Mouse (Mus musculus) B cell, adult 67 days (primary cell): Measurements from ENCODE around the gene Gm4778. TPM values are rescaled to one million over a fixed set of nuclear protein-coding genes. Genes with fewer than 3 reads are reported as not detected.

ENCODE experiments used
- total RNA-seq, 2 experiments: library from RNA; stranded (reverse); gene quantifications; 4 replicates each; pipeline ENCODE4 v1.2.4; 2023

Gm4778 gene
- not detected for total RNA-seq

DNA sequence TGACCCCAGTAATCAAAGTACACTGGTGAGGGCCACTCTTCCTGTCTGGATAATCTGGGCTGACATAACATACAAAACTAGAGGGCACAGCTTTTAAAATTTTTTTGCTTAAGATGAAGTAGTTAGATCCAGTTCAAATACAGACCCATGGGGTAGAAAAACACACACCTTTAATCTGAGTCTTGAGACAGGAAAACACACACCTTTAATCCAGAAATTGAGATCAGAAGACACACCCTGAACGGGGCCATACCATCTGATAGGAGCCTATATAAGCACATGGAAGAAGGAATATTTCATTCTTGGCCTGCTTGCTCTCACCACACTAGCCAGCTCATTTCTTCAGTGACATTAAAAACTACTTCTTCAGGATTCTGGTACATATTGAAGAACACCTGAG, at the start of gene Gm4778:
Gm4778 (plus strand) TSS at position 301 of the 400 bp plus-strand sequence.

DNA sequence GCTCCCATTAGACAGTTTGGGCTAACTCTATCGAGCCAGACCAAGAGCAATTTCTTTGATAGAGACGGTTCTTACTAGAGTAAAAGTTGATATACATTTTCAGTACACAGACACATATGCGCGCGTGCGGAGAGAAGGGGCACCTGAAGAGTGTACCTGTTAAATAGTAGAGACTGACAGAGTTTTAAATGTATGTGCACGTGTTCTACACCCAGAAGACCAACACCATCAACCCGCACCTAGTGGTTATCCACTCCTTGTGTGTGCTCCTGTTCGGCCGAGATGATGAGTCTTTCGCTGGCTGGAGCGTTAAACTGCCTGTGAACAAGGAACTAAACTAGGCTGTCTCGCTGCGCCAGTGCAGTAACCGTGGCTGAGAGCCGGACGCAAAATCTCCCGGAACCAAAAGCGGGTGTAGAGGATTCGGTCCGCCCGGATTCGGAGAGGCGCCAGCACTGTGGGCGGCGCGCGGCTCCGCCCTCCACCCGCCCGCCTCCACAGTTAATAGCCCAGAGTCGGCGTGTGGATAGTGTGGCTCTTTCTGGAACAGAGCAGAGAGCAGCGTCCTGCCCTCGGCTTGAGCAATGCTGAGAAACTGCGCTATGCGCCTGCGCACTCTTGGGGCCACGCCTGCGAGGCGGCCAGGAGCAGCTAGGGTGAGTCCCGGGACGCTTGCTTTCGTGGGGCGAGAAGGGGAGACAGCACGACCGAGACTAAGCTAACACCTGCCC, 46.0 kb downstream of the Gm4778 start, which contains the start of gene Them4:
Them4 (plus strand) TSS at position 457 of the 731 bp plus-strand sequence.

Other genes with a start within 250 kb of the Gm4778 start
- gene Gm9125, start 209.2 kb upstream of the Gm4778 start, total RNA-seq: not detected
- gene Gm10697, start 191.4 kb upstream of the Gm4778 start, total RNA-seq: not detected
- gene Gm10696, start 85.8 kb upstream of the Gm4778 start, total RNA-seq: not detected
- not detected for gene Gm5286, start 67.3 kb upstream of the Gm4778 start, total RNA-seq
- 1 to 10 TPM; 1.6 to 3.6 TPM for gene Them4, start 46.1 kb downstream of the Gm4778 start, total RNA-seq
- not detected for gene Them5, start 78.1 kb downstream of the Gm4778 start, total RNA-seq
- not detected for gene C2cd4d, start 98.4 kb downstream of the Gm4778 start, total RNA-seq
- gene Rorc, start 108.8 kb downstream of the Gm4778 start, total RNA-seq: not detected
- gene Lingo4, start 134.5 kb downstream of the Gm4778 start, total RNA-seq: not detected
- 1 to 10 TPM; 2.1 to 3.0 TPM for gene Tdrkh, start 149.2 kb downstream of the Gm4778 start, total RNA-seq
- 10 to 100 TPM; 33.2 to 34.5 TPM for gene Mrpl9, start 179.3 kb downstream of the Gm4778 start, total RNA-seq
- gene Oaz3, start 179.9 kb downstream of the Gm4778 start, total RNA-seq: not detected
- gene Celf3, start 214.3 kb downstream of the Gm4778 start, total RNA-seq: not detected
- 1 to 10 TPM in 1 of 2 experiments, not detected in 1; 1.7 TPM for gene Riiad1, start 216.3 kb downstream of the Gm4778 start, total RNA-seq